Mouse (Mus musculus): Measurements from ENCODE around the gene Megf8.
A peak's percentile ranks its signal among the peaks of the same experiment; 100 is the strongest.

Megf8 gene

GRCm38 (mm10) chr7:25339329-25339728, 22.4 kb downstream of the Megf8 start:
- DNase-seq (ENCODE audit: low spot score) = no peak

- no peak for DNase-seq (ENCODE audit: low spot score)
Measured at GRCm38 (mm10) chr7:25341000-25341784, 24.2 kb downstream of the Megf8 start.

GRCm38 (mm10) chr7:25348861-25349260, 31.9 kb downstream of the Megf8 start:
- DNase-seq (ENCODE audit: low spot score) = no peak

GRCm38 (mm10) chr7:25358721-25359206, 41.8 kb downstream of the Megf8 start:
- DNase-seq (ENCODE audit: low spot score) = no peak

- no peak for DNase-seq (ENCODE audit: low spot score)
Measured at GRCm38 (mm10) chr7:25363151-25363550, 46.2 kb downstream of the Megf8 start.

GRCm38 (mm10) chr7:25363632-25364031, 46.7 kb downstream of the Megf8 start:
- DNase-seq (ENCODE audit: low spot score) = no peak

- DNase-seq (ENCODE audit: low spot score) = no peak
Measured at GRCm38 (mm10) chr7:25365937-25366625, 49.1 kb downstream of the Megf8 start.

GRCm38 (mm10) chr7:25367632-25368293, 50.8 kb downstream of the Megf8 start:
- DNase-seq (ENCODE audit: low spot score) = peak; percentile 43

- no peak for DNase-seq (ENCODE audit: low spot score)
Measured at GRCm38 (mm10) chr7:25368333-25368732, 51.4 kb downstream of the Megf8 start.

GRCm38 (mm10) chr7:25369058-25369749, 52.2 kb downstream of the Megf8 start, which contains the start of gene Cnfn:
Gene Cnfn (minus strand): TSS chr7:25369724.
- no peak for DNase-seq (ENCODE audit: low spot score)

- no peak for DNase-seq (ENCODE audit: low spot score)
Measured at GRCm38 (mm10) chr7:25372441-25372840, 55.5 kb downstream of the Megf8 start.

GRCm38 (mm10) chr7:25376556-25376955, 59.6 kb downstream of the Megf8 start:
- peak; percentile 83 for DNase-seq (ENCODE audit: low spot score)

- DNase-seq (ENCODE audit: low spot score) = no peak
Measured at GRCm38 (mm10) chr7:25377100-25377700, 60.2 kb downstream of the Megf8 start.

GRCm38 (mm10) chr7:25378181-25379100, 61.5 kb downstream of the Megf8 start:
- no peak for DNase-seq (ENCODE audit: low spot score)

GRCm38 (mm10) chr7:25379551-25380351, 62.8 kb downstream of the Megf8 start:
- DNase-seq (ENCODE audit: low spot score) = no peak

GRCm38 (mm10) chr7:25380392-25381283, 63.7 kb downstream of the Megf8 start:
- no peak for DNase-seq (ENCODE audit: low spot score)

GRCm38 (mm10) chr7:25381284-25381680, 64.3 kb downstream of the Megf8 start:
- DNase-seq (ENCODE audit: low spot score) = no peak

GRCm38 (mm10) chr7:25382541-25382940, 65.6 kb downstream of the Megf8 start:
- DNase-seq (ENCODE audit: low spot score) = no peak

- DNase-seq (ENCODE audit: low spot score) = no peak
Measured at GRCm38 (mm10) chr7:25383385-25383784, 66.4 kb downstream of the Megf8 start.
